Mouse (Mus musculus): ENCODE results near the gene Arhgef7.

The Arhgef7 gene

GRCm38 (mm10) chr8:11717194-11717593 is 10.3 kb upstream of the Arhgef7 start:
- DNase-seq (ENCODE audit: low spot score in 2 of 2): no peak

GRCm38 (mm10) chr8:11727273-11727650 is 259 bp upstream of the Arhgef7 start:
- DNase-seq (ENCODE audit: low spot score in 2 of 2): no peak

- no peak for DNase-seq (ENCODE audit: low spot score in 2 of 2)
These were observed 1.2 kb downstream of the Arhgef7 start for GRCm38 (mm10) chr8:11728482-11729295.

GRCm38 (mm10) chr8:11730271-11730940 is 2.9 kb downstream of the Arhgef7 start:
- DNase-seq (ENCODE audit: low spot score in 2 of 2): no peak

GRCm38 (mm10) chr8:11735672-11736235 is 8.2 kb downstream of the Arhgef7 start:
- DNase-seq (ENCODE audit: low spot score in 2 of 2): no peak

GRCm38 (mm10) chr8:11737096-11737495 is 9.6 kb downstream of the Arhgef7 start:
- no peak for DNase-seq (ENCODE audit: low spot score in 2 of 2)

GRCm38 (mm10) chr8:11739082-11739481 is 11.6 kb downstream of the Arhgef7 start:
- DNase-seq (ENCODE audit: low spot score in 2 of 2): no peak

GRCm38 (mm10) chr8:11740857-11741256 is 13.3 kb downstream of the Arhgef7 start:
- no peak for DNase-seq (ENCODE audit: low spot score in 2 of 2)

- no peak for DNase-seq (ENCODE audit: low spot score in 2 of 2)
These were observed 16.1 kb downstream of the Arhgef7 start for GRCm38 (mm10) chr8:11743580-11743979.

GRCm38 (mm10) chr8:11746850-11747600 is 19.5 kb downstream of the Arhgef7 start:
- DNase-seq (ENCODE audit: low spot score in 2 of 2): no peak

- DNase-seq (ENCODE audit: low spot score in 2 of 2): no peak
These were observed 22.0 kb downstream of the Arhgef7 start for GRCm38 (mm10) chr8:11749472-11749871.

- DNase-seq (ENCODE audit: low spot score in 2 of 2): no peak
These were observed 24.8 kb downstream of the Arhgef7 start for GRCm38 (mm10) chr8:11752338-11752737.

- no peak for DNase-seq (ENCODE audit: low spot score in 2 of 2)
These were observed 25.8 kb downstream of the Arhgef7 start for GRCm38 (mm10) chr8:11753155-11753941.

GRCm38 (mm10) chr8:11754723-11755122 is 27.2 kb downstream of the Arhgef7 start:
- DNase-seq (ENCODE audit: low spot score in 2 of 2): no peak

GRCm38 (mm10) chr8:11755873-11756272 is 28.4 kb downstream of the Arhgef7 start:
- DNase-seq (ENCODE audit: low spot score in 2 of 2): peak; percentile 78 to 85

GRCm38 (mm10) chr8:11757568-11758481 is 30.3 kb downstream of the Arhgef7 start:
- DNase-seq (ENCODE audit: low spot score in 2 of 2): peak; percentile 86 to 90

- DNase-seq (ENCODE audit: low spot score in 2 of 2): no peak
These were observed 31.2 kb downstream of the Arhgef7 start for GRCm38 (mm10) chr8:11758482-11759281.

- DNase-seq (ENCODE audit: low spot score in 2 of 2): no peak
These were observed 34.0 kb downstream of the Arhgef7 start for GRCm38 (mm10) chr8:11761551-11761950.

GRCm38 (mm10) chr8:11762048-11762447 is 34.5 kb downstream of the Arhgef7 start:
- no peak for DNase-seq (ENCODE audit: low spot score in 2 of 2)

Measured in natural killer cell, adult 2 months (primary cell).